Mouse (Mus musculus) kidney, postnatal 0 days (tissue): ENCODE data around the gene Rrp8. TPM values are rescaled to one million over a fixed set of nuclear protein-coding genes. Genes with fewer than 3 reads are reported as not detected.

Experiments
- ATAC-seq: fragments of 200-750 bp; cut with Nextera tagmentation; replicated peaks from 2 replicates; pipeline ENCODE4 v1.8.0; 2017; ENCODE audit warnings: low read depth, moderate number of reproducible peaks, moderate TSS enrichment, moderate library complexity; ENCODE audit not compliant: low FRiP score
- DNase-seq: peaks from one replicate; pipeline ENCODE4 v3.0.0-alpha.2; 2016; ENCODE audit warnings: low spot score
- H3K27ac ChIP-seq: fragments of 300-500 bp; sonication (generic); 2 replicates; pipeline ENCODE4 v1.5.1; 2014; ENCODE audit warnings: mild to moderate bottlenecking
- H3K27me3 ChIP-seq: fragments of 300-500 bp; sonication (generic); 2 replicates; pipeline ENCODE4 v1.6.1; 2014; ENCODE audit warnings: low read length, mixed read lengths; ENCODE audit not compliant: insufficient read depth
- H3K36me3 ChIP-seq: fragments of 300-500 bp; sonication (generic); 2 replicates; pipeline ENCODE4 v1.6.1; 2014; ENCODE audit warnings: low read length, mixed read lengths; ENCODE audit not compliant: insufficient read depth
- H3K4me1 ChIP-seq: fragments of 300-500 bp; sonication (generic); replicated peaks from 2 replicates; pipeline ENCODE4 v1.6.1; 2014; ENCODE audit warnings: antibody characterized with exemption, low read length, mixed read lengths; ENCODE audit not compliant: insufficient read depth
- H3K4me2 ChIP-seq: fragments of 300-500 bp; sonication (generic); 2 replicates; pipeline ENCODE4 v1.6.1; 2014; ENCODE audit warnings: mild to moderate bottlenecking, low read length, moderate library complexity, mixed read lengths
- H3K4me3 ChIP-seq: fragments of 300-500 bp; sonication (generic); replicated peaks from 2 replicates; pipeline ENCODE4 v1.5.1; 2014; ENCODE audit warnings: low read depth, low read length
- H3K9ac ChIP-seq: fragments of 300-500 bp; sonication (generic); 2 replicates; pipeline ENCODE4 v1.6.1; 2014; ENCODE audit warnings: low read depth, low read length
- H3K9me3 ChIP-seq: fragments of 300-500 bp; sonication (generic); replicated peaks from 2 replicates; pipeline ENCODE4 v1.6.1; 2016; ENCODE audit warnings: low read length, inconsistent platforms, mixed read lengths
- CTCF ChIP-seq: IDR thresholded peaks from 2 replicates; pipeline ENCODE4 v1.5.1; 2016; ENCODE audit warnings: antibody characterized with exemption, low read depth, mild to moderate bottlenecking, moderate library complexity
- WGBS: fragments of 180-500 bp; shearing (Covaris S2); extraction: QIAGEN DNeasy Blood & Tissue Kit; methylation state at CpG from one replicate; pipeline ENCODE4 v1.1.7; 2014; 5-methylcytosine and 5-hydroxymethylcytosine counted together
- polyA plus RNA-seq: library from polyadenylated mRNA; unstranded; fragments of >200 nt; fragmentation: Nextera tagmentation; extraction: Ambion mirVana; gene quantifications from 2 replicates; pipeline ENCODE4 v1.2.1, GENCODE M21; 2015

Rrp8 gene
- polyA plus RNA-seq, 1 experiment from 2014 or later, result 34.4 TPM

- H3K9ac ChIP-seq, result no peak overlapping the region
- H3K36me3 ChIP-seq, result peaks cover 30% of the 10 kb centered on the region
- TF ChIP-seq CTCF, result no peak
- no peak overlapping the region for H3K4me3 ChIP-seq
- no peak overlapping the region for H3K4me2 ChIP-seq
- DNase-seq, result no peak
- no peak overlapping the region for H3K27ac ChIP-seq
- H3K4me1 ChIP-seq, result peaks cover 13% of the 10 kb centered on the region
- WGBS, result 91% methylated on average over 9 of the region's 9 CpGs
- no peak for ATAC-seq
- no peaks in the 10 kb centered on the region for H3K9me3 ChIP-seq
- no peaks in the 10 kb centered on the region for H3K27me3 ChIP-seq
These were observed 4.8 kb upstream of the Rrp8 start for GRCm38 (mm10) chr7:105741978-105742377.

GRCm38 (mm10) chr7:105740851-105741250 lies 3.7 kb upstream of the Rrp8 start:
- Histone ChIP-seq H3K4me1 (peaks cover 13% of the 10 kb centered on the region), H3K4me2 (no peak overlapping the region), H3K27me3 (no peaks in the 10 kb centered on the region), H3K9me3 (no peaks in the 10 kb centered on the region), H3K9ac (no peak overlapping the region), H3K36me3 (peaks cover 24% of the 10 kb centered on the region), H3K27ac (no peak overlapping the region), H3K4me3 (no peak overlapping the region)
- DNase-seq, result no peak
- WGBS, result 84% methylated on average over 6 of the region's 6 CpGs
- ATAC-seq, result no peak
- TF ChIP-seq CTCF, result no peak

- no peak for ATAC-seq
- Histone ChIP-seq H3K4me3 (no peak overlapping the region), H3K4me2 (no peak overlapping the region), H3K27me3 (no peaks in the 10 kb centered on the region), H3K36me3 (peaks cover 24% of the 10 kb centered on the region), H3K9ac (no peak overlapping the region), H3K27ac (no peak overlapping the region), H3K9me3 (no peaks in the 10 kb centered on the region), H3K4me1 (peaks cover 13% of the 10 kb centered on the region)
- no peak for TF ChIP-seq CTCF
- no peak for DNase-seq
- WGBS, result 86% methylated on average over 13 of the region's 13 CpGs
These were observed 3.1 kb upstream of the Rrp8 start for GRCm38 (mm10) chr7:105740089-105740795.

GRCm38 (mm10) chr7:105738948-105739347 lies 1.8 kb upstream of the Rrp8 start:
- peak; percentile 99 for DNase-seq
- peak overlapping the region; percentile 47; the same call in 1 of the 2 replicates for H3K9ac ChIP-seq

GRCm38 (mm10) chr7:105738286-105738685 lies 1.1 kb upstream of the Rrp8 start:
- Histone ChIP-seq H3K4me1 (peaks cover 13% of the 10 kb centered on the region), H3K4me2 (peak overlapping the region; percentile 76), H3K4me3 (peak overlapping the region; percentile 88), H3K27me3 (no peaks in the 10 kb centered on the region), H3K36me3 (peaks cover 36% of the 10 kb centered on the region), H3K9me3 (no peaks in the 10 kb centered on the region), H3K27ac (peak overlapping the region; percentile 91), H3K9ac (peak overlapping the region; percentile 90; the same call in 1 of the 2 replicates)
- 70% methylated on average over 2 of the region's 2 CpGs for WGBS
- ATAC-seq (no peak), DNase-seq (no peak)
- no peak for TF ChIP-seq CTCF

More at GRCm38 (mm10) chr7:105738948-105739347, 1.8 kb upstream of the Rrp8 start:
- Histone ChIP-seq H3K27ac (peak overlapping the region; percentile 91), H3K36me3 (peaks cover 30% of the 10 kb centered on the region), H3K4me1 (peaks cover 13% of the 10 kb centered on the region), H3K27me3 (no peaks in the 10 kb centered on the region), H3K9me3 (no peaks in the 10 kb centered on the region), H3K4me3 (peak overlapping the region; percentile 88), H3K4me2 (peak overlapping the region; percentile 76)
- ATAC-seq, result peak; percentile 60
- TF ChIP-seq CTCF, result 0 out of 2 replicates have a peak, but pooled peaks have one; percentile 20
- 11% methylated on average over 3 of the region's 3 CpGs for WGBS

GRCm38 (mm10) chr7:105737648-105738047 lies 463 bp upstream of the Rrp8 start:
- peak overlapping the region; percentile 76 for H3K4me2 ChIP-seq
- ATAC-seq (no peak), DNase-seq (peak; percentile 16)
- H3K9me3 ChIP-seq, result no peaks in the 10 kb centered on the region
- H3K27ac ChIP-seq, result peak overlapping the region; percentile 95
- H3K9ac ChIP-seq, result peak overlapping the region; percentile 90
- no peak for TF ChIP-seq CTCF
- no peaks in the 10 kb centered on the region for H3K27me3 ChIP-seq
- WGBS, result 19% methylated on average over 3 of the region's 3 CpGs
- H3K36me3 ChIP-seq, result peaks cover 42% of the 10 kb centered on the region
- peaks cover 13% of the 10 kb centered on the region for H3K4me1 ChIP-seq
- peak overlapping the region; percentile 88 for H3K4me3 ChIP-seq
